Mouse (Mus musculus) midbrain, embryonic 16.5 days (tissue): ENCODE measurements at regions not wholly inside any gene's neighbourhood (a gene's known extent, or its start where the extent isn't known, plus 50 kb on each side); places are given as distances from the start of the nearest gene placed in this dataset.
A peak's percentile ranks its signal among the peaks of the same experiment; 100 is the strongest.
"Not testable (repeated sequence)": the region's sequence is repeated elsewhere in the genome, so short reads cannot be mapped to it uniquely, and the experiment has no call there.

Experiments
- ATAC-seq: fragments of 200-750 bp; cut with Nextera tagmentation; 2 replicates; pipeline ENCODE4 v1.8.0; 2017; ENCODE audit warnings: moderate TSS enrichment
- H3K27ac ChIP-seq: fragments of 300-500 bp; sonication (generic); 2 replicates; pipeline ENCODE4 v1.5.1; 2014; ENCODE audit warnings: mild to moderate bottlenecking, low read length, mixed read lengths
- H3K27me3 ChIP-seq: fragments of 300-500 bp; sonication (generic); 2 replicates; pipeline ENCODE4 v1.6.1; 2014; ENCODE audit warnings: low read depth, low read length, mixed read lengths; ENCODE audit not compliant: control insufficient read depth, insufficient read depth
- H3K36me3 ChIP-seq: fragments of 300-500 bp; sonication (generic); 2 replicates; pipeline ENCODE4 v1.6.1; 2014; ENCODE audit warnings: mild to moderate bottlenecking, low read length, moderate library complexity, mixed read lengths; ENCODE audit not compliant: control insufficient read depth, insufficient read depth
- H3K4me1 ChIP-seq: fragments of 300-500 bp; sonication (generic); 2 replicates; pipeline ENCODE4 v1.6.1; 2014; ENCODE audit warnings: mild to moderate bottlenecking, low read length, mixed read lengths; ENCODE audit not compliant: control insufficient read depth, insufficient read depth
- H3K4me2 ChIP-seq: fragments of 300-500 bp; sonication (generic); 2 replicates; pipeline ENCODE4 v1.6.1; 2014; ENCODE audit warnings: mild to moderate bottlenecking, low read length, mixed read lengths
- H3K4me3 ChIP-seq: fragments of 300-500 bp; sonication (generic); 2 replicates; pipeline ENCODE4 v1.5.1; 2014; ENCODE audit warnings: low read depth, mild to moderate bottlenecking, low read length, moderate library complexity, mixed read lengths
- H3K9ac ChIP-seq: fragments of 300-500 bp; sonication (generic); 2 replicates; pipeline ENCODE4 v1.6.1; 2014; ENCODE audit warnings: low read depth, low read length, mixed read lengths
- H3K9me3 ChIP-seq: fragments of 300-500 bp; sonication (generic); replicated peaks from 2 replicates; pipeline ENCODE4 v1.6.1; 2014; ENCODE audit warnings: mild to moderate bottlenecking, low read length, mixed read lengths; ENCODE audit not compliant: control insufficient read depth, poor library complexity, severe bottlenecking
- WGBS: fragments of 180-500 bp; shearing (Covaris S2); extraction: QIAGEN DNeasy Blood & Tissue Kit; methylation state at CpG from one replicate; pipeline ENCODE4 v1.1.7; 2014; 5-methylcytosine and 5-hydroxymethylcytosine counted together

DNA sequence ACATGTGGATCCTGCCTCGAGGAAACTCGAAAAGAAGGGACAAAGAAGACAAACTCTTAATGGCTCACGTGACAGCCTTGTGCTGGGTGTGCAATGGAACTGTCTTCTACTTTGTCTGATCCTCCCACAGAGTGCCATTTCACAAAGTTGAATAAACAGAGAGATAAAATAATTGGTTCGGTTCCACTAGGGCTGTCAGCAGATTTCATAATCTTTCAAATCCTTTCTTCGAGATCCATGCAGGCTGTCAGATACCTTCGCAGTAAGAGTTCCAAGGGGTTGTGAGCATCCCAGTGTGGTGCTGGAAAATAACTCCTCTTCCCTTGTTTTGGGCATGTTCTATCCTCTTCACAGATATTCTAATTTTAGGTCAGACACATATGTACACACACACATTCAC, 532.1 kb downstream of the Ets1 start:
- no peaks in the 10 kb centered on the region for H3K4me1 ChIP-seq
- no peaks in the 10 kb centered on the region for H3K36me3 ChIP-seq
- H3K4me3 ChIP-seq = no peak overlapping the region
- ATAC-seq = peak; percentile 42; the same call in 1 of the 2 replicates
- no peak overlapping the region for H3K9ac ChIP-seq
- H3K27me3 ChIP-seq = no peaks in the 10 kb centered on the region
- WGBS = 67% methylated on average over 6 of the region's 6 CpGs
- no peak overlapping the region for H3K27ac ChIP-seq
- no peaks in the 10 kb centered on the region for H3K9me3 ChIP-seq
- H3K4me2 ChIP-seq = no peak overlapping the region

DNA sequence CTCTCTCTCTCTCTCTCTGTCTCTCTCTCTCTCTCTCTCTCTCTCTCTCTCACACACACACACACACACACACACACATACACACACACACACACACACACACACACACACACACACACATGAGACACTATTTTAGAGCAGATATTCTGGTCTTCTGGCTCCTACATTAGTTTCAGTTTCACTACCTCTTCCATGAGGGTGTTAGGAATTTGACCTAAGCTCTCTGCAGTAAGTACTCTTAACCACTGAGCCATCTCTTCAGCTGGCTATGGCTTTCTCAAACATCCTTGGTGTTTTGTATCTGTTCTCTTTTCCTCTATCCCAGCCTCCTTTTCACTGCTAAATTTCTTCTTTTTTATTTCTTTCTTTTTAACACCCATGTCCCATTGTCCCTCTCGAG, 533.1 kb downstream of the Ets1 start:
- WGBS = 79% methylated on average over 1 of the region's 1 CpGs
- H3K4me2 ChIP-seq, H3K9me3 ChIP-seq, H3K9ac ChIP-seq, H3K36me3 ChIP-seq, ATAC-seq, H3K4me1 ChIP-seq, H3K4me3 ChIP-seq, H3K27me3 ChIP-seq, H3K27ac ChIP-seq: not testable (repeated sequence)

DNA sequence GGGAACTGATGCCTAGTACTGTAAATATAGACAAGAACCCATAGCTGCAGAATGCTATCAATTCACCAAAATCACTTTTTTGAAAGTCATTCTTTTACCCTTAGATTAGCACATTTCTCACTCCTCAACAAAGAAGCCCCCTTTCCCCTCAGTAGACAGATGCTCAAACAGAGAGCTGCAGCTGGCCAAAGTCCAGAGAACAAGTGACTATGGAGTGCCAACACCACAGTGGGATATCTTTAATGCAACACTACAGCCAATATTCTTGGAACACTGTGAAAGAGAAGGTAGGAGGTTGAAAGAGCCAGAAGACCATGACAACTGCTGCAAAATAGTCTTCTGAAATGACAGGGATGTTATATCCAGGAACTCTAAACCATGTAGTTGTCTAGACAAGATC, 544.0 kb downstream of the Ets1 start:
- no peak overlapping the region for H3K4me3 ChIP-seq
- no peaks in the 10 kb centered on the region for H3K27me3 ChIP-seq
- H3K27ac ChIP-seq = no peak overlapping the region
- H3K36me3 ChIP-seq = no peaks in the 10 kb centered on the region
- no peaks in the 10 kb centered on the region for H3K9me3 ChIP-seq
- no peaks in the 10 kb centered on the region for H3K4me1 ChIP-seq
- H3K4me2 ChIP-seq = no peak overlapping the region
- H3K9ac ChIP-seq = no peak overlapping the region
- no peak for ATAC-seq

DNA sequence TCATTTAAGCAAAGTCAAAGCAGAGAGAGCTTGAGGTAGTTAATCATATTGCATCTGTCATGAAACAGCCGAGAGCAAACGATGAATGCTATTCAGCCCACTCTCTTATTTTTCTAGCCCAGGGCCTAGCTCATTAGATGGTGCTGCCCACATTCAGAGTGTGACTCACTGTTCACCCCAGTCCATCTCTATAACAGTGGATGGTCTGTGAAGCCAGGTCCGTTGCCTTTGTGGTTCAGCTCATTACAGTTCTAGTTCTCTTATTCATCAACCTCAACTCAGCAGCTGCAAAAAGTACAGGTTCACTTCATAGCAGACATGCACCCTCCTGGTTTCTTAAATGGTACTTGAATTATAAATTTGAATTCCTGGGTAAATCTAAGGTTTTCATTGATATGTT, 551.2 kb downstream of the Ets1 start:
- Histone ChIP-seq H3K9me3 (no peaks in the 10 kb centered on the region), H3K4me1 (no peaks in the 10 kb centered on the region), H3K9ac (no peak overlapping the region), H3K4me2 (no peak overlapping the region), H3K36me3 (no peaks in the 10 kb centered on the region), H3K4me3 (no peak overlapping the region), H3K27me3 (no peaks in the 10 kb centered on the region), H3K27ac (no peak overlapping the region)
- no peak for ATAC-seq
- WGBS = 92% methylated on average over 3 of the region's 3 CpGs

DNA sequence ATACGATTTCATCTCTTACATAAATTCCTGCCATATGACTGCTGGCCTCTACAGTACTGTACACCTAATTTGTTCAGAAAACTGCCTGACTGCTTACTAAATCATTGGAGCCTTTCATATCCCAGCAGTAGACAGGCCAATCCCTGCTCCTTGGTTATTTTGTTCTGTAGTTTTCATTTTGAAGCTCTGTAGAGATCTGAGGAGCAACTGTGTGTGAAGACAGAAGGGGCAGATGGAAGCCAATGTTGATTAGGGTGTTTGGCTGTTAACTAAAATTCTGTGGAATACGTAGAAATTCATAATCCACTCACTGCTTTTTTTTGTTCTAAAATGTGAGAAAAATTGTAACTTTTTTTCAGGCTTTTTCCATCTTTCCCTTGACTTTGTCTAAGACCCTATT, 573.1 kb downstream of the Ets1 start:
- Histone ChIP-seq H3K4me3 (no peak overlapping the region), H3K9ac (no peak overlapping the region), H3K27ac (no peak overlapping the region), H3K4me1 (no peaks in the 10 kb centered on the region), H3K9me3 (no peaks in the 10 kb centered on the region), H3K36me3 (no peaks in the 10 kb centered on the region), H3K4me2 (no peak overlapping the region), H3K27me3 (no peaks in the 10 kb centered on the region)
- ATAC-seq = no peak
- 87% methylated on average over 2 of the region's 2 CpGs for WGBS

DNA sequence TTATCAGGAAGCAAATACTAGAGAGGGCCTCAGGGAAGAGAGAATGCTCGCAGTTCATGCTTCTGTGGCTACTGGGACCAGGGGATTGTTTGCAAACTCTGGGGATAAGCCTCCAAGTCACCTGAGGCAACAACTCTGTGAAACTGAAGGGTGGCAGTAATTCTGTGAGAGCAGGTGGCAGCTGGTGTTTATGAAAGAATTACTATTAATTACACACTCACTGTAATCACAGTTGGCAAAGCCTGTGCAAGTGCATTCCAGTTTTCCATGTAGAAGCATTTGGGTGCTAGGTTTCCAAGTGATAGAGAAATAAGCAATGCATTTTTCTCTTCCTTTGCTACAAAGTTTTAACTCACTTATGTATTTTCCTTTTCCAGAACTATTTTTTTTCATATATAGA, 578.5 kb downstream of the Ets1 start:
- 71% methylated on average over 1 of the region's 1 CpGs for WGBS
- Histone ChIP-seq H3K9me3 (no peaks in the 10 kb centered on the region), H3K9ac (no peak overlapping the region), H3K36me3 (no peaks in the 10 kb centered on the region), H3K4me2 (no peak overlapping the region), H3K4me1 (no peaks in the 10 kb centered on the region), H3K4me3 (no peak overlapping the region), H3K27ac (no peak overlapping the region), H3K27me3 (no peaks in the 10 kb centered on the region)
- ATAC-seq = no peak

DNA sequence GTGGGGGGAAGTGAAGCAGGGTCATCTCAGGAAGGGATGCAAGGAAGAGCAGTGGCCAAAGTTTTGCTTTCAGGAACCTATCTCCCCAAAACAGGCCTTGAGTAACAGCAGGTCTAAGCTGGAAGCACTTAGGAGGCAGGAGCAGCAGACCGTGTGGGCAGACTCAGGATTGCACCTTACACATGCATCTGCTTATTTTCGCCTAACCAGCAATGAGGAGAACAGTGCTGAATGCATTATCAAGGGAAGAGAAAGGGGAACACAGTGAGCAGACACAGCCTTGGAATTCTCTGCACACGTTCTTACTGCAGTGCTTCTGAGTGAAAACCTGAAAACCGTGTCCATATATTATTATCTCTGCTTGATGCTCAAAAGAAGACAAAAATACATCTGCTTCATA, 585.0 kb downstream of the Ets1 start:
- Histone ChIP-seq H3K9ac (no peak overlapping the region), H3K27ac (no peak overlapping the region), H3K9me3 (no peaks in the 10 kb centered on the region), H3K4me2 (no peak overlapping the region), H3K4me1 (no peaks in the 10 kb centered on the region), H3K36me3 (no peaks in the 10 kb centered on the region), H3K4me3 (no peak overlapping the region), H3K27me3 (no peaks in the 10 kb centered on the region)
- ATAC-seq = no peak
- WGBS = 85% methylated on average over 4 of the region's 4 CpGs

DNA sequence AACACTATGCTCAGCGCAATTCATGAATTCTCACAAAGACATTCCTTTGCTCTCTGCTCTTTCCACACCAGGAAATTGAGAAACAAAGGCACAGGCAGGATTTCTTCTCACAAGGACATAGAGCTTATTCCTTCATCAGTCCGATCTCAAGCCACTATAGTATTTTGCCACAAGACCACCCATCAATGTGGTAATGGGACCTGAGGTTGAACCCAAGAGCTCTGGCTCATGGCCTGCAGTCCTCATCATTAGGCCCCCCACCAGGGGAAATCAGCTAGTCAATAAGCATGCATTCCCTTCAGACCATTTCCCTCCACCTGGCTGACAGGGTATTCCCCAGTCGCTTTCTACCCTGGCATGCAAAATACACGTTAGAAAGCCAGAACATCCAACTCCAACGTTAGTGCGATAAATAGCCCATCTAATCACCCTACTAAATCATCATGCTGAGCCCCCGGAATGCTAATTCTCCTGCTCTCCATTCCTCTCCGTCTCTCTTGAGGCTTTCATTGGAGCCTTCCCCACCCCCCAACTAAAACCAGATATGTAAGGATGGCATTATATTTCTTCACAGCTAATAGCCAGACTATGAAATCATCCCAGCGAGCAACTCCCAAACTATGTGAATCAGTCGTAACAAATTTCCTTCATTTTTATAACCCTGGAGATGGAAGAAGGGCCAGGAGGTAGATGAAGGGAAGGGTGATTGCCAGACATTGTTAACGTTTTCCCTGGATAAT, 586.2 kb downstream of the Ets1 start:
- WGBS = 73% methylated on average over 11 of the region's 11 CpGs
- Histone ChIP-seq H3K9me3 (no peaks in the 10 kb centered on the region), H3K9ac (no peak overlapping the region), H3K4me1 (no peaks in the 10 kb centered on the region), H3K4me2 (no peak overlapping the region), H3K36me3 (no peaks in the 10 kb centered on the region), H3K27me3 (no peaks in the 10 kb centered on the region), H3K27ac (no peak overlapping the region), H3K4me3 (no peak overlapping the region)
- ATAC-seq = no peak

DNA sequence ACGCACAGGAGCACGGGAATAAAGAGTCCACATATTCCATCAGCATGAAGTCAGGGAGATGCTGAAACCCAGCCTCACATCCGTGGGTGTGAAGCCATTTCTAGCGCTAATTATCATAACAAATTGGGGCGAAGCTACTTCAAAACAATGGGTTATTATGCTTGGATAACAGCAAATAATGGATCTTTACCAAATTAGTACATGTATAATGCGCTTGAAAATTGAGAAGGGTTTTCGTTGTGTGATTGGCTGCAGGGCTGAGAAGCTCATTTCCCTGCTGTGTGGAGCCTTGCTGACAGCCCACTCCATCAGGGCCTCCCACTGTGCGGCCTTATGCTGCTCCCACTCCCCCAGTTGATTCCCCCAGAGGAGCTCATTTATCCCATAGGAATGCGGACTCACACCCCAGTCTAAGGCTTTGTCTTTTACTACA, 597.7 kb downstream of the Ets1 start:
- WGBS = 19% methylated on average over 9 of the region's 9 CpGs
- Histone ChIP-seq H3K4me3 (no peak overlapping the region), H3K36me3 (no peaks in the 10 kb centered on the region), H3K4me1 (no peaks in the 10 kb centered on the region), H3K4me2 (no peak overlapping the region), H3K27ac (no peak overlapping the region), H3K9ac (no peak overlapping the region), H3K27me3 (no peaks in the 10 kb centered on the region), H3K9me3 (no peaks in the 10 kb centered on the region)
- ATAC-seq = no peak
